Mouse (Mus musculus) heart, postnatal 36 days (tissue): ENCODE measurements around the gene Pth2r. TPM values are rescaled to one million over a fixed set of nuclear protein-coding genes. Genes with fewer than 3 reads are reported as not detected.

Experiments used
- DNase-seq, 2 experiments: peaks; one replicate each; pipeline ENCODE4 v3.0.0; 2021 to 2022
- intact Hi-C: fragments of 180-260 bp; cut with DNase I; formaldehyde crosslinking; loops from one replicate; pipeline ENCODE4 v1.15.1; 2025
- total RNA-seq, 2 experiments: library from RNA; stranded (reverse); gene quantifications; 2 replicates each; pipeline ENCODE4 v1.2.3; 2021

Gene Pth2r
- not detected for total RNA-seq

DNA sequence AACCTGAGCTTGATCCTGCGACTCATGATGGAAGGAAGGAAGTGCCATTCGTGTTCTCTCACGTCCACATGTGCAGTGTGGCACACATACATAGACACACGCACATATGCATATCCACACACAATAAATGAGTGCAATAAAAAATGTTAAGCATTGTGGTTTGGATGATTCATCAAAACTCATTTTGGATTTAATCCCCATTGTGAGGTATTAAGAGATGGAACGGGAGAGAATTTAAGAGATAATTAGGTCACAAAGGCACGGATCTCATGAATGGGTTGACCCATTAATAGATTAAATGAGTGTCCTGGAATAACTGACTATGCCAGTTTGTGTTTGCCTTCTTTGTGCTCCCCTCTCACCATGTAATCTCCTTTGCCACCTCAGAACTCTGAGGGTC lies at the start of gene Pth2r:
Pth2r (plus strand) TSS at position 301 of the 400 bp plus-strand sequence.
- intact Hi-C loops = loop anchor here (2.0 kb wide), 1 partner anchor 819 kb away; no protein-coding TSS in a partner anchor
- DNase-seq = no peak

DNA sequence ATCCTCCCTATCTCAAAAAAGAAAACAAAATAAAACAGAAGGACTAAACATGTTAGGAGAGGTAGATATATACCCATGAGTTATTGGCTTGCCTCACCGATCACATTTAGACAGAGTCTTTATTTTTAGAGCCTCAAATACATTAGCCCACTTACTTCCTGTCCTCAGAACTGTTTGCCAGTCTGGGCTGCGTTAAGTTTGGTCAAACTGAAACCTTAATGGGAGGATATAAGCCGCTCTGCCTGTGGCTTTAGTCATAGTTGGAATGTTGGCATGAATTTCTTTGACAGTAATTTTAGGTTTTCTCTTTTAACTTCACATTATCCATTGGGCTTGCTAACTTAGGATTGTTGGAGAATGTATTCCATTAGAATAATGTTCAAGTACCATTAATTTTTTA lies 44.1 kb upstream of the Pth2r start:
- intact Hi-C loops = no loop called here
- DNase-seq = no peak

DNA sequence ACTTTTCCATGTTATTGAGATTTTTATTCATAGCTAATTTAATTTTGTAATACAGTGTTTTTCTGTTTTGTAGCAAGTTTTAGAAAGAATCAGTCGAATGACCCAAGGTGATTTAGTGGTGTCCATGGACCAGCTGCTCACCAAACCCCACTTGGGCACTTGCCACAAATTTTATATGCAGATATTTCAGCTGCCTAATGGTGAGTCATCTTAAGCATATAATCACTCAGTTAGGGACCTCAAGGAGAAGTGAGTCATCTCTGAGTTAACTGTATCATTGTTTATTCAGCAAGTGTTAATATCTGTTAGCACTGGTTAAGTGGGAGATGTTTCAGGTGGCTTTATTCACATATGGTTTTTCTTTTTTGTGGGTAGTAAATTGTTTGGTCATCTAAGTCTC lies 36.2 kb upstream of the Pth2r start:
- intact Hi-C loops = no loop called here
- DNase-seq = no peak

DNA sequence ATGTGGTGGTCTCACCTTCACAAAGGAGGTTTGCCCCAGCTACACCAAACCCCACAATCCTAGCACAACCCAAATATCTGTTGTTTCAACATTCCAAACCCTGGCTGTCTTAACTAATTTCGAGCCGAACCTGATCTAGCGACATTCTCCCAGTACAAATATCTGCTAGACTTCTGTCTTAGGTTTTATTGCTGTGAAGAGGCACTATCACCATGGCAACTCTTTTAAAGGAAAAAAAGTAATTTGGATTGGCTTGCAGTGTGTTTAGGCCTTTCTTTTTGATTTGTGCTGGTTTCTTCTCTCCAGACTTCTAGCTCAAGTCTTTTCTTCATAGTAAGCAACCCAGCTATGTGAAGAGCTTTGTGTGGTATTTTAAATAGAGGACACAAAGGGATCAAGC lies 1.4 kb upstream of the Pth2r start:
- intact Hi-C loops = no loop called here
- DNase-seq = no peak

DNA sequence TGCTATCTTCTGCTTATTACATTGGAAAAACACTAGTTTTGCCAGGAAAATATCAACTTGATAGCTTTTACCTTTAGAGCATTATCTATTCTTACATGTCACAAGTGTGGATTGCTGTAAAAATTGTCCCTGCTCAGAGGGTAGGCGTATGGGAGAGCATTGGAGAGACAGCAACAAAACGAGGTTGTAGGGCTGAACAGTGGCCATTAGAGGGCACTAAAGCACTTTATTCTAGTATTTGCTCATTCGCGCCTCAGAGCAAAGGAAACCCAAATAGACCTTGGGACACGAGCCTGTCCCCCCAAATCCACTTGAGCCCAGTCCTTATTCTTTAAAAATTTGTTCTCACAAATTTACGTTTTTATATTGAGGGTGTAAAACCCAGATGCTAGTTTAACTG lies 910 bp downstream of the Pth2r start:
- intact Hi-C loops = loop anchor here (2.0 kb wide), 1 partner anchor 818 kb away; no protein-coding TSS in a partner anchor
- peak; percentile 19 to 29 for DNase-seq

DNA sequence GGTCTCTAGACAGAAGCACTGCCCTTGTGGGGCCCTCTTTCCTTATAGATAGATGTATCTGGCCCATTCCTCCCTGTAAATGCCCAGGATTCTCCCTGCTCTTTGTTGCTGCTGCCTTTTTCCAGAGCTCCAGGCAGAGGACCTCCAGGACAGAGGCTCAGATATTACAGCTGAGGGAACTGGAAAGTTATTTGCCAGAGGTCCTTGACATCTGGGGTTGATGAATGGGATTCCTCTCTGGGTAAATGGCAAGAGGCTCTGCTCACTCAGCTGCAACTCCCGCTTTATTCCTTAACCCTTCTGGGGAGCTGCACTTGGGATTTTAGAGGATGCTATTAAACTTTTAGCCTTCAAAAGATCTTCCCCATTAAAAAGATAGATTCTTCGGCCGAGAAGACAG lies 26.6 kb downstream of the Pth2r start:
- no peak for DNase-seq
- intact Hi-C loops = no loop called here

DNA sequence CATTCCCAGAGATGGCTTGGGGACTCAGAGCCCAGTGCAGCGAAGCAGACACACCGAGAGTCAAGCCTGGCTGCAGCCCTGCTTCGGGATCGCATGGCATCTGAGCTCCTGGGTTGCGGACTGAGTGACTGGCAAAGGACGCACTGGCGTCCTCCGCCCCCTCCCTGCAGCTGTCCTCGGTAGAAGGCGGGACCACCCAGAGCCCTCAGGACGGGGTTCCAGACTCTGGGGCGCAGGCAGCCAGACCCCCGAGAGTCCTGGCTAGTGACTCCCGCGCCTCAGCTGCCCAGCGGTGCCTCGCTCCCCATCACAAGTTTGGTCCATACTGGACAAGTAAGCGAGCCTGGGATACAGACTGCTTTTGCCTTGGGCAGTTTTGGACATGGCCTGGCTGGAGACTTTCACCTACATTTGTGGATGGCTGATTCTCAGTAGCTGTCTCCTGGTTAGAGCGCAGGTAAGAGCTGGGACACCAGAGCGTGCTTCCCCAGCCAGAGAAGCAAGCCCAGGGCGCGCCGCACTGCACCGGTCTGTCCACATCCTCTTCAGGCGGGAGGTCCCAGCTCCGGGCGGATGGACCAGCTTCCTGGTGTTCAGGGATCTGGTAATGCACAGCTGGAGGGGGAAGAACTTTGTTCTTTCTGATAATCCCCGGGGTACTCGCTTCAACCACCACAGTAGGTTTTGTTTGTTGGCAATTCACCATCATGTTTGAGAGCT lies 29.5 kb downstream of the Pth2r start:
- intact Hi-C loops = no loop called here
- DNase-seq = no peak

DNA sequence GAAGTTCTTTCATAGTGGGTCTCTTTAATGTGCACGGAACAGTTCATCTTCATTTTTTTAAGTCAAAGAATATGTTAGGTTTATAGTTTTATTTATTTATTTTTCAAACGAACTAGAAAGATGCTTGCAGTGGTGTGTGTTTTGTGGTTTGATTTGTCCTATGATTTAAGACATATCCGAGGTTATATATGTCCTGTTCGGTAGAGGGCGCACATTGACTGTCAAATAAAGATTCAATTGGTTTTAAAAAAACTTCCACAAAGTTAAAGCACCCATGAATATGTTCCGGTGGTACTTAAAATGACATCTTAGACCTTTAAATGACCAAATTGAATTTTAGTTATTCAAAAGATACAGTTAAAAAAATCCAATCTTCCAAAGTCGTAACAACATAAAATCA lies 30.3 kb downstream of the Pth2r start:
- intact Hi-C loops = loop anchor here (2.0 kb wide), 1 partner anchor 787 kb away; no protein-coding TSS in a partner anchor
- DNase-seq = no peak

DNA sequence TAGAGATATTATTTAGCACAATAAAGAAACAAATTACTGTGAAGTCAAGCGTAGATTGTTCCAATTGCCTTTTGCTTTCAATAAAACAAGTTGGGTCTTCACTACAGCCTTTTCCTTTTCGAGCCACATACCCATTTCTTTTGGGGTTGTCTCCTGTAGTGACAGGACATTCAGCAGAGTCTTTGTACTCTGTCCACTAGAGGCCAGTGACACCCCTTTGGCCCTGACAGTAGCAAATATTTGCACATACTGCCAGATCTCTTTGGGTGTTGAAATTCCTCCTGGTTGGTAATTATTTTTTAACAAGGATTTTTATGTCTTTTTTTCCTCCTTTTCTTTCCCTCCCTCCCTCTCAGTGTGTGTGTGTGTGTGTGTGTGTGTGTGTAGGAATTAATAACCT lies 31.0 kb downstream of the Pth2r start:
- intact Hi-C loops = loop anchor here (2.0 kb wide), 1 partner anchor 786 kb away; no protein-coding TSS in a partner anchor
- no peak for DNase-seq

DNA sequence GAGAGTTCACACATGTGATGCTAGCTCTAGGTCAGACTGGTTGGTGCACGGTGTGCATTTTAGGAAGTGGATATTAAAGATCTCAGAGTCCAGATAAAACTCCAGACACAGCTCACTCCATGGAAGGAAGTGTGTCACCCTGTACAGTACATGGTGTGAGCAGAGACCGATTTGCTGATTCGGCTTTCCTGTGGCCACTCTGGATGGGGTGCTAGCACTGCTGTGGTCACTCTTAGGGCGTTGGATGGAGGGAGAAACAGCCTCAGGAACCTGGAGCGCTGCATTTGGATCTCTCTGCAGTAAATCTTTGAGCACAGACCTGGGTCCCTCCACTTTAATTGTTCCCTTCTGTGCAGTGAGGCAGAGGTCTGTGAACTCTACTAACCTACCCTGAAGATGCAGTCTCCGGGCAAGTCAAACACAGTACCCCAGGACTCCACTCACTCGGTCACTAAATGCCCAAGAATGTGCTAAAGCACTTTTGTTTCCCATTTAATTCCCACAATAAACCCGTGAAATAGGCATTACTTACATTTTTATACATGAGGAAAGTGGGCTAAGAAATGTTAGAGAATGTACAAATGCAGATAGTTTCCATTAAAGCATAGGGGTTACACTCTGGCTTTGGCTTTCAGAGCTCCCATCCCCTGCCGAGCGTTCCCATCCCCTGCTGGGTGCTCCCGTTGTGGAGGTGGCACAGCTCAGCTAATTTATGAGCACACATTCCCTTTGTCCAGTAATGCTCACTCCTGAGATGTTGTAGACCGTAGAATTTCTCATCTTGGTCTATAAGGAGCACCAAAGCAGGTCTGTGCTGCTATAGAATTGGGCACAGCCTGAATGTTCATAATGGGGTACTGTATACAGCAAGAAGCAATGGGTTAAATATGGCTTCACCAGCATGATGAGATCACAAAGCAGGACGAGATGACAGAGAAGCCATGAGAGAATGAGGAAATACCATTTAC lies 32.5 kb downstream of the Pth2r start:
- intact Hi-C loops = no loop called here
- no peak for DNase-seq

DNA sequence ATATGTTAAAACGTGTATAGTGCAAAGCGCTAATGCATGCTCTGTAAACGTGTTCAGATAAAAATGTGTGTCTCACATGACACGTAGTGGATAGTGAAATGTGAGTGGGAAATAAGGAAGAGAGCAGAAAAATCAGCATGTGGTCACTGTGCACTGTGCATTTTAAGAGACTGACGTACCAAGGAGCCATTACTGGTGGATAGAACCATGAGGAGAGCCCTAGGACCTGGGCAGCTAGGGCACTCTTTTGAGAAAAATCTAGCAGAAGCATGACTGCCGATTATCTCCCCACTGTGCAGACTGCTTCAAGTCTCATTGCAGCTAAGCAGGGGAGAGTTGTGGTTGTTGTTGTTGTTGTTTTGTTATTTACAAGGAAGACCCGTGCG lies 33.2 kb downstream of the Pth2r start:
- DNase-seq = no peak
- intact Hi-C loops = no loop called here

DNA sequence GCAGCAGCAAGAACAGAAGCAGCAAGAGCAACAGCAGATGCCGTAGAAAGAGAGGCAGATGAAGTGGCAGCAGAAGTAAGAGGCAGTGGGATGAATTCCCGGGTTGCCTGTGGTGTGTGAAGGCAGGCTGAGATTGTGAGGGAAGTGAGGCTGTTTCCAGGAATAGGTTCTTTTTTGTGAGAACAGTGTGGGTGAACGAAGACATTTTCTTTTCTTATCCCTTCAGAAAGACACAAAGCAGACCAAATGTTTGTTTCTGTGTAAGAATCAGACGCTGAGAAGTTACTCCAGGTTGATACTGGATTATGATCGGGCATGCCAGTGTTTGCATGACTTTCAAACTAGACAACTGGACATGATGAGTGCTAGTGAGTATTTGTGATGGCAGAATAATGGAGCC lies 52.2 kb downstream of the Pth2r start:
- DNase-seq = no peak
- intact Hi-C loops = no loop called here

DNA sequence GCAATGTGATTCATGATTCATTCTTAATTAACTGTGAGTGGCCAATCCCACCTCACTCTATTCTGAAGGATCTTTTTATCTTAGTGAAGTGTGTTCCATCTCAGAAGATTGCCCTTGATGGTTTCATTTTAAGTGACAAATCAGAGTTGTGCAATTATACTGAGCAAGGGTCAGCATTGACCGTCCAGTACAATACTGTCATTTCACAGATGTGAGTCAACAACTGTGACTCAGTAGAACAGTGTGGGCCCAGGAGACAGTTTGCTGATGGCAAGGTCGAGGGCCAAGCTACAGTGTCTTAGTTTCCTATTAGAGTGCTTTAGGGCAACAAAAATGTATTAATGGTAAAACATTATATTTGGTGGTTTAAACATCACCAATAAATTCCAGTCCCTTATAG lies 55.9 kb downstream of the Pth2r start:
- intact Hi-C loops = no loop called here
- DNase-seq = no peak

DNA sequence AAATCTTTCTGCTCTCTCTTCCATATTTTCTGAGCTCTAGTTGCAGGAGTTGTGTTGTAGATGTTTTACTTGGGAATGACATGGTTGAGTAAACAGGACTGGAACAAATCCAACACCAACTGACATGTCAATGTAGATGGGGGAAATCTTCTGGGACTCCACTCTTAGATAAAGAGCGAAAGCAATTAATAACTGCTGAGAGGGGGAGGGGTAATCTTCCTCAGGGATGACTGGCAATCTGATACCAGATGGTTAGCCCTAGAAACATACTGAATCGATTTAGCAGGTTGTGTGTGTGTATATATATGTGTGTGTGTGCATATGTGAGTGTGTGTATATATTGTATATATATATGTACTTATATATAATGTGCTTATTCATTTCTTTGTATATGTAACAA lies 58.4 kb downstream of the Pth2r start:
- intact Hi-C loops = no loop called here

DNA sequence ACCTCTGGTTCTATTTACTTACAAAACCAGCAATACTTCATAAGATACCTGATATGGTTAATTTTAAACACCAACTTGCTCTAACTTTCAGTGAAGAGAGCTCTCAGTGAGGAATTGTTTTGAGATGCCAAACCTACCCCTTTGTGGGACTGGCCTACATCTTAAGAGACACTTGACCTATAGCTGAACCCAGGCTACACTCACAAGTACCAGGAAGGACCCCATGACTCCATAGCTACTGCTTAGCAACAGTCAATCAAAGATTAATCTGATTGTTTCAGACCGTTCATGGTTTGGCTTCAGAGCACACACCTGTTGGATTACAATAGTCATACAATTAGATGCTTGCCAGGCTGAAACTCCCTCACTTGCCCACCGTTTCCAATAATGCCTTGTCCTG lies 71.1 kb downstream of the Pth2r start:
- intact Hi-C loops = no loop called here
- DNase-seq = no peak

More for the DNA sequence above, 58.4 kb downstream of the Pth2r start:
- no peak for DNase-seq

DNA sequence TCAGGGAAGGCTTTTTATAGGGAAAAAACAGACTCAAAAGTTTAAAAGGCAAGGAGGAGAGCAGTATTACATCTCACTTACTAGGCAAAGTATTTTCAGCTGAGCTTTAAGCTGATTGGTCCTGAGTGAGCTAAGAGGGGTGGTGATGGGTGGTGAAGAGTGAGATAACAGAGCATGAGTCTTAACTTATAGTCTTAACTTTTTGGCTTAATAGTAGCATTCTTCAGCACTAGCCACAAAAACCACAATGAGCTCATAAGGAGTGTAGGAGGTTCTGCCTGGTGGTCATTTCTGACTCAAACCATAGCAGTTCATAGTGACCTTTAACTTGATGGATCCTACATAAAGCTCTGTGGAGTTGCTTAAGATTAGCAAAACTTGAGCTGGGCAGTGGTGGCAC lies 72.3 kb downstream of the Pth2r start:
- no peak for DNase-seq
- intact Hi-C loops = no loop called here

DNA sequence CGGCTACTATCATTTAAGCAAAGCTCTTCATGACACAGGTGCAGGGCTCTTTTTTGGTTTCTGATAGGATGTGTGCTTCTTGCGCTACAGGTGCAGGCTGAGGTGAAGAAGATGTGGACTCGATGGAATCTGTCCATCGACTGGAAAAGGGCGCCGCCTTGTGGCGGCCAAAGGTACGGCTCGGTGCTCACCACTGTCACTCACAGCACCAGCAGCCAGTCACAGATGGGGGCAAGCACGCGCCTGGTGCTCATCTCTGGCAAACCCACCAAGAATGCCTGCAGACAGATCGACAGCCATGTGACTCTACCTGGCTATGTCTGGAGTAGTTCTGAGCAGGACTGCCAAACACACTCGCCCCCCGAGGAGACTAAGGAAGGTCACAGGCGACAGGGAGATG lies 106.5 kb downstream of the Pth2r start:
- no peak for DNase-seq
- intact Hi-C loops = no loop called here

DNA sequence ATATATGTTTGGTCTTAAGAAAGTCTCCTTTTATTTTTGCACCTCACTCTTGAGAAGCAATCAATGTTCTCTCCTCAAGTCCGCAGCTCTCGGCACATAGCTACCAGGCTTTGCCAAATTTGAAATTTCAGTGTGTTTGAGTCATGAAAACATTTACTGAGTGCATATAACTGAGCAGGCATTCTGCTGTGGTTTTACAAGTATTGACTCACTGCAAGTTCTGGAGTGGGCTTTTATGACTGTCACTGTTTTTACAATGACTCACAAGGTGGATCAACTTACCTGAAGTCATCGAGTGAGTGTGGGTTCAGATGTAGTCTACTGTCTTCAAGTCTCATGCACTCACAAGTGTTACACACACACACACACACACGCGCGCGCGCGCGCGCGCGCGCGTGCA lies 107.8 kb downstream of the Pth2r start:
- intact Hi-C loops = no loop called here
- no peak for DNase-seq

DNA sequence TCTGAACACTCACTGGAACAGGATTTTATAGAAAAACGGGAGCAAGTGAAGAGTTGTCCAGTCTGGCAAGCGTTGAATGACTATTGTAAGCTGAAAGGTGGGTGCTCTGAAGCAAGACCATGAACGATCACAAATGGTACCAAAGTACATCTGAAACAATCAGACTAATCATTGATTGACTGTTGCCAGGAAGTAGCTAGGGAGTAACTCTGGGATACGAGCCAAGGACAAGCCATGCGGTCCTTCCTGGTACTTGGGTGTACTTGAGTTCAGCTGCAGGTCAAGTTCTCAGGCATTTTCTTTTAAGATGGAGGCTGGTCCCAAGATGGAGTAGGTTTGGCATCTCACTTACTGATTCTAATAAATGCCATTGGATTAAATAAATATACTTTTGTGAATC lies 125.6 kb downstream of the Pth2r start:
- intact Hi-C loops = no loop called here
- no peak for DNase-seq

DNA sequence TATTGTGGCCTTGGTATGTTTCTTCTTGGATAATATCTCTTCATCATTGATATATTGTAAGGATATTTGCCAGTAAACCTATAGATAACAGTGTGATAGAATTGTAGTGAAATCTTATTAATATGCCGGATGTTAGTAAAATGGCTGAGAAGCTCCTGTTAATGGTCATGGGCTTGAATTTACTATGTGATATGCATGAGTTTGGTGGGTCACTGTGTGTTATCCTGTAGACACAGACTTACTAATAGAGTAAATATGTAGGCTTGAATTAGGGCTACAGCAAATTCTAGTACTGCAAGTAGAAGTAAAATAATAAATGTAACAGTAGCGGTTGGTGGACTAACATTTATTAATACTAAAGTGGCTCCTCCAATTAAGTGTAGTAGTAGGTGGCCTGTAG lies 139.1 kb downstream of the Pth2r start:
- intact Hi-C loops = no loop called here

DNA sequence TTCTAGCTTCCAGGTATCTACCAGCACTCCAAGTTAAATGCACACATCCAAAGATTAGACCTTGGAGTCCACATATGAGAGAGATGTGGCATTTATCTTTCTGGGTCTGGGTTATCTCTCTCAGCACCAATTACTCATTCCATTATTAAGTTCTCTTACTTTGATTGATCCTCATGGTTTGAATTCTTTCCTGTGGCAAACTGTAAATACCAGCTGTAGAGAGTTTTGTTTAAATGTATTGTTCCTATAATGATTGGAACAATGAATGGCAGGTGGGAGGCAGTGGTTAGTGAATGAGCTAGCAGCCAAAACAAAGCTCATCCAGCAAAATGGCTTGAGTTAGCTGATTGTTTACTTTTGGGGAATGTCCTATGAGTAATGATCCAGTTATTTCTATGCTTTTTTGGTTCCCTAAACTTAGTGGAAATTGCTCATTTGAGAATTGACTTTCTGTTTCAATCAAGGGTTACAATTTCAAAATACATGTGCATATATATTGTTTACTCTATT lies 140.7 kb downstream of the Pth2r start:
- no peak for DNase-seq
- intact Hi-C loops = no loop called here

More for the DNA sequence above, 139.1 kb downstream of the Pth2r start:
- no peak for DNase-seq
